Mouse (Mus musculus) heart, adult 2 months (tissue): ENCODE results near the gene Gnao1.

Experiments used
- CTCF ChIP-seq: fragments of 200-600 bp; IDR thresholded peaks from 2 replicates; pipeline ENCODE4 v1.8.1; 2022; ENCODE audit warnings: antibody characterized with exemption, mild to moderate bottlenecking, moderate library complexity
- EP300 ChIP-seq: fragments of 200-500 bp; IDR thresholded peaks from 2 replicates; pipeline ENCODE4 v1.6.1; 2011; ENCODE audit warnings: low read depth, low read length, control low read depth; ENCODE audit not compliant: insufficient read depth

DNA sequence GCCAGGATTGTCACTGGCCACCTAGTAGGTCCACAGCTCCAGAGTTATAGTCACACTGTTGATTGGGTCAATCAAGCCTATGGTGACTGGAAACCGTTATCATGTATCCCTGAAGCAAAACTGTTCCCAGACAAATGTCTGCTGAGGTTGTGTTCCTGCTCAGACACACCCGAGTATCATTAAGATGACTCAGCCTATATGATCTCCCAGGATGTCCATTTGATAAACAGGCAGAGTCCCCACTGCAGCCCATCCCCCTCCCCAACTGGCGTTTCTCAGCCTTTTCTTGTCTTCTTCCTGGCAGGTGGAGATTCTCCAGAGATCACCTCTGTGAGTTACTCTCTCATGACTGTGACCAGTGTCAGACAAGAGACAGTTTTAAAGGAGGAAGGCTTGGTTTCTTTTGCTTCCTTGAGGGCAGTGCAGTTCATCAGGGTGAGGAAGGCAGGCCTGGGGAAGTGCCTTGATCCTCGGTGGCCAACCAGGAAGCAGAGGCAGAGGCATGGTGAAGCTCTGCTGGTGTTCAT, 78.4 kb downstream of the Gnao1 start:
- TF ChIP-seq CTCF (no peak), EP300 (no peak)
